Mouse (Mus musculus) MEL (cell line): ENCODE results near the gene Cdx2. TPM values are rescaled to one million over a fixed set of nuclear protein-coding genes. Genes with fewer than 3 reads are reported as not detected.

Experiments
- DNase-seq: peaks from one replicate; pipeline ENCODE4 v3.0.0; 2011; ENCODE audit warnings: low read depth, low spot score
- H3K27ac ChIP-seq: 2 replicates; pipeline ENCODE4 v1.5.1; 2012; ENCODE audit warnings: low read depth, mild to moderate bottlenecking, control low read depth, low read length, moderate library complexity; ENCODE audit not compliant: control insufficient read depth
- H3K27me3 ChIP-seq, 2 experiments: fragments of 150-350 bp in 1 of 2; sonication (generic) in 1 of 2; 2 replicates each; pipeline ENCODE4 v1.6.1; 2012; ENCODE audit warnings: low read length in 2 of 2, mild to moderate bottlenecking in 2 of 2, improper control_type of control experiment in 1 of 2, moderate library complexity in 1 of 2; ENCODE audit not compliant: insufficient read depth in 2 of 2, control insufficient read depth in 1 of 2
- H3K36me3 ChIP-seq, 2 experiments: 2 replicates each; pipeline ENCODE4 v1.6.1; 2012 to 2014; ENCODE audit warnings: low read length in 2 of 2, improper control_type of control experiment in 1 of 2, inconsistent platforms in 1 of 2, mild to moderate bottlenecking in 1 of 2; ENCODE audit not compliant: insufficient read depth in 2 of 2, control insufficient read depth in 1 of 2
- H3K4me1 ChIP-seq, 2 experiments: fragments of 150-350 bp in 1 of 2; sonication (generic) in 1 of 2; 2 replicates each; pipeline ENCODE4 v1.6.1; 2012; ENCODE audit warnings: low read length in 2 of 2, improper control_type of control experiment in 1 of 2, mild to moderate bottlenecking in 1 of 2; ENCODE audit not compliant: insufficient read depth in 2 of 2, control insufficient read depth in 1 of 2
- H3K4me3 ChIP-seq, 2 experiments: fragments of 150-350 bp in 1 of 2; sonication (generic) in 1 of 2; 2 replicates each; pipeline ENCODE4 v1.5.1; 2012; ENCODE audit warnings: low read depth in 2 of 2, low read length in 2 of 2, mild to moderate bottlenecking in 2 of 2, moderate library complexity in 2 of 2, control low read depth in 1 of 2, improper control_type of control experiment in 1 of 2; ENCODE audit not compliant: control insufficient read depth in 1 of 2, insufficient read depth in 1 of 2
- H3K79me2 ChIP-seq: 2 replicates; pipeline ENCODE4 v1.6.1; 2012; ENCODE audit warnings: mild to moderate bottlenecking, low read length, moderate library complexity; ENCODE audit not compliant: control insufficient read depth, poor library complexity, insufficient read depth
- H3K9ac ChIP-seq: 2 replicates; pipeline ENCODE4 v1.6.1; 2012; ENCODE audit warnings: low read depth, mild to moderate bottlenecking, control low read depth, low read length, moderate library complexity; ENCODE audit not compliant: control insufficient read depth, poor library complexity, severe bottlenecking
- H3K9me3 ChIP-seq: fragments of 150-350 bp; sonication (generic); replicated peaks from 2 replicates; pipeline ENCODE4 v1.6.1; 2012; ENCODE audit warnings: mild to moderate bottlenecking, low read length, improper control_type of control experiment, moderate library complexity; ENCODE audit not compliant: insufficient read depth
- BHLHE40 ChIP-seq: IDR thresholded peaks from 2 replicates; pipeline ENCODE4 v1.6.1; 2012; ENCODE audit warnings: low read depth, mild to moderate bottlenecking, inconsistent platforms, low read length, improper control_type of control experiment, borderline replicate concordance
- CHD2 ChIP-seq: IDR thresholded peaks from 2 replicates; pipeline ENCODE4 v1.6.1; 2011; ENCODE audit warnings: low read length, improper control_type of control experiment
- E2F4 ChIP-seq: IDR thresholded peaks from 2 replicates; pipeline ENCODE4 v1.6.1; 2011; ENCODE audit warnings: low read depth, low read length, improper control_type of control experiment, borderline replicate concordance
- ELF1 ChIP-seq: IDR thresholded peaks from 2 replicates; pipeline ENCODE4 v1.6.1; 2014; ENCODE audit warnings: low read depth, mild to moderate bottlenecking, inconsistent platforms, low read length, improper control_type of control experiment, moderate library complexity
- HCFC1 ChIP-seq: IDR thresholded peaks from 2 replicates; pipeline ENCODE4 v1.6.1; 2012; ENCODE audit warnings: low read depth, mild to moderate bottlenecking, inconsistent platforms, low read length, improper control_type of control experiment, moderate library complexity
- JUND ChIP-seq: IDR thresholded peaks from 2 replicates; pipeline ENCODE4 v1.6.1; 2011; ENCODE audit warnings: low read depth, mild to moderate bottlenecking, improper control_type of control experiment, low read length
- KAT2A ChIP-seq: conservative IDR thresholded peaks from 2 replicates; pipeline ENCODE4 v1.6.1; 2012; ENCODE audit warnings: low read depth, low read length, improper control_type of control experiment, inconsistent platforms
- MAFK ChIP-seq: IDR thresholded peaks from 2 replicates; pipeline ENCODE4 v1.6.1; 2011; ENCODE audit warnings: low read depth, mild to moderate bottlenecking, low read length, improper control_type of control experiment, borderline replicate concordance
- MAZ ChIP-seq: IDR thresholded peaks from 2 replicates; pipeline ENCODE4 v1.6.1; 2012; ENCODE audit warnings: low read depth, mild to moderate bottlenecking, inconsistent platforms, low read length, improper control_type of control experiment
- MXI1 ChIP-seq: IDR thresholded peaks from 2 replicates; pipeline ENCODE4 v1.6.1; 2011; ENCODE audit warnings: mild to moderate bottlenecking, low read depth, low read length, improper control_type of control experiment
- MYC ChIP-seq: IDR thresholded peaks from 2 replicates; pipeline ENCODE4 v1.6.1; 2011; ENCODE audit warnings: low read depth, mild to moderate bottlenecking, low read length, improper control_type of control experiment, moderate library complexity
- NELFE ChIP-seq: IDR thresholded peaks from 2 replicates; pipeline ENCODE4 v1.6.1; 2011; ENCODE audit warnings: low read depth, low read length, improper control_type of control experiment
- POLR2A ChIP-seq, 2 experiments: IDR thresholded peaks; 2 replicates each; pipeline ENCODE4 v1.6.1; 2011 to 2012; ENCODE audit warnings: low read length in 2 of 2, mild to moderate bottlenecking in 2 of 2, control low read depth in 1 of 2, improper control_type of control experiment in 1 of 2, low read depth in 1 of 2, moderate library complexity in 1 of 2; ENCODE audit not compliant: control insufficient read depth in 1 of 2, insufficient read depth in 1 of 2, poor library complexity in 1 of 2
- POLR2AphosphoS2 ChIP-seq: IDR thresholded peaks from 2 replicates; pipeline ENCODE4 v1.6.1; 2011; ENCODE audit warnings: low read length, improper control_type of control experiment
- RAD21 ChIP-seq: IDR thresholded peaks from 2 replicates; pipeline ENCODE4 v1.6.1; 2011; ENCODE audit warnings: mild to moderate bottlenecking, low read depth, low read length, improper control_type of control experiment
- SIN3A ChIP-seq: IDR thresholded peaks from 2 replicates; pipeline ENCODE4 v1.6.1; 2012; ENCODE audit warnings: low read length, improper control_type of control experiment, inconsistent platforms
- SMC3 ChIP-seq: IDR thresholded peaks from 2 replicates; pipeline ENCODE4 v1.6.1; 2011; ENCODE audit warnings: low read depth, low read length, improper control_type of control experiment
- TAL1 ChIP-seq: IDR thresholded peaks from 2 replicates; pipeline ENCODE4 v1.6.1; 2012; ENCODE audit warnings: mild to moderate bottlenecking, inconsistent platforms, low read length, moderate library complexity, mixed read lengths
- TCF12 ChIP-seq: IDR thresholded peaks from 2 replicates; pipeline ENCODE4 v1.6.1; 2014; ENCODE audit warnings: low read depth, mild to moderate bottlenecking, inconsistent platforms, low read length, improper control_type of control experiment, moderate library complexity
- UBTF ChIP-seq: IDR thresholded peaks from 2 replicates; pipeline ENCODE4 v1.6.1; 2012; ENCODE audit warnings: low read depth, mild to moderate bottlenecking, inconsistent platforms, low read length, improper control_type of control experiment, moderate library complexity, borderline replicate concordance; ENCODE audit not compliant: insufficient read depth
- USF2 ChIP-seq, 2 experiments: IDR thresholded peaks; 2 replicates each; pipeline ENCODE4 v1.6.1; 2011 to 2012; ENCODE audit warnings: improper control_type of control experiment in 2 of 2, low read length in 2 of 2, borderline replicate concordance in 1 of 2, inconsistent platforms in 1 of 2, low read depth in 1 of 2, mild to moderate bottlenecking in 1 of 2; ENCODE audit not compliant: insufficient read depth in 1 of 2
- ZC3H11A ChIP-seq: IDR thresholded peaks from 2 replicates; pipeline ENCODE4 v1.6.1; 2012; ENCODE audit warnings: low read depth, mild to moderate bottlenecking, inconsistent platforms, low read length, improper control_type of control experiment
- ZKSCAN1 ChIP-seq: IDR thresholded peaks from 2 replicates; pipeline ENCODE4 v1.6.1; 2012; ENCODE audit warnings: low read depth, mild to moderate bottlenecking, inconsistent platforms, low read length, improper control_type of control experiment, moderate library complexity
- polyA plus RNA-seq, 2 experiments: library from polyadenylated mRNA; stranded (reverse) in 1 of 2; unstranded in 1 of 2; fragments of >175 nt in 1 of 2; fragments of >200 nt in 1 of 2; gene quantifications; 2 replicates each; pipeline versions ENCODE4 v1.2.1 to v1.2.4; 2012; ENCODE audit warnings: low replicate concordance in 2 of 2, low read depth in 1 of 2; ENCODE audit not compliant: insufficient read length in 2 of 2, insufficient read depth in 1 of 2, missing spikeins in 1 of 2
- total RNA-seq: library from RNA; depleted of rRNA; stranded (reverse); fragments of 300-350 nt; gene quantifications from 2 replicates; pipeline ENCODE4 v1.2.3, GENCODE M21; 2012

The Cdx2 gene
- total and polyA plus RNA-seq, 3 experiments, result not detected

GRCm38 (mm10) chr5:147302746-147303400 lies 4.2 kb downstream of the Cdx2 start:
- Histone ChIP-seq H3K27me3 (no peaks in the 10 kb centered on the region), H3K27ac (no peak overlapping the region), H3K36me3 (no peaks in the 10 kb centered on the region), H3K79me2 (no peaks in the 10 kb centered on the region), H3K4me3 (no peak overlapping the region), H3K9me3 (no peaks in the 10 kb centered on the region), H3K4me1 (no peaks in the 10 kb centered on the region), H3K9ac (no peak overlapping the region)
- no peak for TF ChIP-seq NELFE
- DNase-seq, result no peak

- no peak overlapping the region for H3K9ac ChIP-seq
- no peaks in the 10 kb centered on the region for H3K27me3 ChIP-seq
- no peak for DNase-seq
- no peak overlapping the region for H3K4me3 ChIP-seq
- H3K9me3 ChIP-seq, result no peaks in the 10 kb centered on the region
- H3K36me3 ChIP-seq, result no peaks in the 10 kb centered on the region
- H3K27ac ChIP-seq, result no peak overlapping the region
- H3K79me2 ChIP-seq, result no peaks in the 10 kb centered on the region
- no peak for TF ChIP-seq POLR2AphosphoS2
- TF ChIP-seq ELF1, result no peak
- no peak for TF ChIP-seq ZC3H11A
- no peak for TF ChIP-seq MAZ
- no peak for TF ChIP-seq E2F4
- H3K4me1 ChIP-seq, result no peaks in the 10 kb centered on the region
Measured at GRCm38 (mm10) chr5:147302141-147302540, 4.9 kb downstream of the Cdx2 start.

- H3K79me2 ChIP-seq, result no peaks in the 10 kb centered on the region
- H3K9me3 ChIP-seq, result no peaks in the 10 kb centered on the region
- no peaks in the 10 kb centered on the region for H3K36me3 ChIP-seq
- no peak for DNase-seq
- H3K27ac ChIP-seq, result no peak overlapping the region
- H3K9ac ChIP-seq, result no peak overlapping the region
- no peak overlapping the region for H3K4me3 ChIP-seq
- no peaks in the 10 kb centered on the region for H3K4me1 ChIP-seq
- TF ChIP-seq NELFE (no peak), ZKSCAN1 (no peak), USF2 (IDR thresholded peaks at IDR 0.05; ENCODE audit: borderline replicate concordance in 1 of 2, insufficient read depth in 1 of 2, low read depth in 1 of 2, low read length in 2 of 2) (no peak), MYC (no peak), SMC3 (no peak), HCFC1 (no peak), E2F4 (no peak), TAL1 (no peak), MAFK (no peak), BHLHE40 (no peak), CHD2 (no peak), MXI1 (no peak), SIN3A (no peak), UBTF (no peak), RAD21 (no peak), ZC3H11A (no peak), JUND (no peak), POLR2A (IDR thresholded peaks at IDR 0.05; ENCODE audit: control insufficient read depth in 1 of 2, insufficient read depth in 1 of 2, low read depth in 1 of 2, low read length in 2 of 2, poor library complexity in 1 of 2) (no peak), TCF12 (no peak), KAT2A (no peak)
- H3K27me3 ChIP-seq, result no peaks in the 10 kb centered on the region
Measured at GRCm38 (mm10) chr5:147301781-147302070, 5.3 kb downstream of the Cdx2 start.
